Mouse (Mus musculus) intestine, embryonic 14.5 days (tissue): ENCODE results near the gene Aqp1. TPM values are rescaled to one million over a fixed set of nuclear protein-coding genes. Genes with fewer than 3 reads are reported as not detected.

Source experiments
- ATAC-seq: fragments of 200-750 bp; cut with Nextera tagmentation; replicated peaks from 2 replicates; pipeline ENCODE4 v1.8.0; 2017; ENCODE audit warnings: low read depth, moderate number of reproducible peaks, moderate TSS enrichment, moderate library complexity; ENCODE audit not compliant: low FRiP score, low TSS enrichment
- DNase-seq: peaks from one replicate; pipeline ENCODE4 v3.0.0-alpha.2; 2018; ENCODE audit warnings: low spot score
- H3K27ac ChIP-seq: fragments of 300-500 bp; sonication (generic); 2 replicates; pipeline ENCODE4 v1.5.1; 2014; ENCODE audit warnings: low read depth, mild to moderate bottlenecking, control low read depth
- H3K27me3 ChIP-seq: fragments of 300-500 bp; sonication (generic); replicated peaks from 2 replicates; pipeline ENCODE4 v1.6.1; 2014; ENCODE audit warnings: low read length, control low read depth; ENCODE audit not compliant: control insufficient read depth, insufficient read depth
- H3K36me3 ChIP-seq: fragments of 300-500 bp; sonication (generic); 2 replicates; pipeline ENCODE4 v1.6.1; 2014; ENCODE audit warnings: low read length, control low read depth; ENCODE audit not compliant: control insufficient read depth, insufficient read depth
- H3K4me1 ChIP-seq: fragments of 300-500 bp; sonication (generic); replicated peaks from 2 replicates; pipeline ENCODE4 v1.6.1; 2014; ENCODE audit warnings: low read length, control low read depth, mixed read lengths; ENCODE audit not compliant: control insufficient read depth, insufficient read depth
- H3K4me2 ChIP-seq: fragments of 300-500 bp; sonication (generic); 2 replicates; pipeline ENCODE4 v1.6.1; 2014; ENCODE audit warnings: low read length
- H3K4me3 ChIP-seq: fragments of 300-500 bp; sonication (generic); 2 replicates; pipeline ENCODE4 v1.5.1; 2014; ENCODE audit warnings: low read depth, low read length, control low read depth, mixed read lengths
- H3K9ac ChIP-seq: fragments of 300-500 bp; sonication (generic); 2 replicates; pipeline ENCODE4 v1.6.1; 2014; ENCODE audit warnings: mild to moderate bottlenecking, low read length
- H3K9me3 ChIP-seq: fragments of 300-500 bp; sonication (generic); 2 replicates; pipeline ENCODE4 v1.6.1; 2016; ENCODE audit warnings: low read length, control low read depth; ENCODE audit not compliant: control insufficient read depth
- WGBS: fragments of 180-500 bp; shearing (Covaris S2); extraction: QIAGEN DNeasy Blood & Tissue Kit; methylation state at CpG from one replicate; pipeline ENCODE4 v1.1.7; 2014; 5-methylcytosine and 5-hydroxymethylcytosine counted together
- polyA plus RNA-seq: library from polyadenylated mRNA; unstranded; fragments of >200 nt; fragmentation: Nextera tagmentation; extraction: Ambion mirVana; gene quantifications from 2 replicates; pipeline ENCODE4 v1.2.1, GENCODE M21; 2014

The Aqp1 gene
- polyA plus RNA-seq, 1 experiment from 2014 or later, result 2.2 TPM

GRCm38 (mm10) chr6:55337242-55337641, 1.0 kb downstream of the Aqp1 start:
- ATAC-seq (no peak), DNase-seq (no peak)
- Histone ChIP-seq H3K4me3 (no peak overlapping the region), H3K27me3 (no peaks in the 10 kb centered on the region), H3K36me3 (no peaks in the 10 kb centered on the region), H3K9ac (no peak overlapping the region), H3K4me1 (peaks cover 23% of the 10 kb centered on the region), H3K4me2 (no peak overlapping the region), H3K9me3 (no peaks in the 10 kb centered on the region), H3K27ac (no peak overlapping the region)
- WGBS, result 80% methylated on average over 5 of the region's 5 CpGs

GRCm38 (mm10) chr6:55338077-55338476, 1.8 kb downstream of the Aqp1 start:
- no peak for ATAC-seq
- H3K27ac ChIP-seq, result no peak overlapping the region

GRCm38 (mm10) chr6:55338934-55339825, 2.9 kb downstream of the Aqp1 start:
- Histone ChIP-seq H3K27me3 (no peaks in the 10 kb centered on the region), H3K9me3 (no peaks in the 10 kb centered on the region), H3K9ac (no peak overlapping the region), H3K36me3 (no peaks in the 10 kb centered on the region), H3K4me3 (no peak overlapping the region), H3K4me2 (no peak overlapping the region), H3K4me1 (peaks cover 27% of the 10 kb centered on the region), H3K27ac (no peak overlapping the region)
- no peak for DNase-seq
- 72% methylated on average over 9 of the region's 9 CpGs for WGBS
- no peak for ATAC-seq

More at GRCm38 (mm10) chr6:55338077-55338476, 1.8 kb downstream of the Aqp1 start:
- H3K4me2 ChIP-seq, result no peak overlapping the region
- WGBS, result 47% methylated on average over 6 of the region's 6 CpGs
- no peaks in the 10 kb centered on the region for H3K9me3 ChIP-seq
- H3K27me3 ChIP-seq, result no peaks in the 10 kb centered on the region
- H3K4me3 ChIP-seq, result no peak overlapping the region
- peaks cover 27% of the 10 kb centered on the region for H3K4me1 ChIP-seq
- DNase-seq, result no peak
- no peak overlapping the region for H3K9ac ChIP-seq
- H3K36me3 ChIP-seq, result no peaks in the 10 kb centered on the region

- H3K9ac ChIP-seq, result no peak overlapping the region
- H3K4me2 ChIP-seq, result no peak overlapping the region
- H3K9me3 ChIP-seq, result no peaks in the 10 kb centered on the region
- H3K27ac ChIP-seq, result peak overlapping the region; percentile 55
- H3K27me3 ChIP-seq, result no peaks in the 10 kb centered on the region
- ATAC-seq, result peak; percentile 82
- WGBS, result 27% methylated on average over 5 of the region's 5 CpGs
- H3K4me1 ChIP-seq, result peaks cover 18% of the 10 kb centered on the region
- H3K36me3 ChIP-seq, result no peaks in the 10 kb centered on the region
- DNase-seq, result peak; percentile 62
- no peak overlapping the region for H3K4me3 ChIP-seq
Observed at GRCm38 (mm10) chr6:55341688-55342087, 5.5 kb downstream of the Aqp1 start.

- Histone ChIP-seq H3K27ac (no peak overlapping the region), H3K36me3 (no peaks in the 10 kb centered on the region), H3K27me3 (no peaks in the 10 kb centered on the region), H3K9me3 (no peaks in the 10 kb centered on the region), H3K4me2 (no peak overlapping the region), H3K4me3 (no peak overlapping the region), H3K9ac (no peak overlapping the region), H3K4me1 (peaks cover 18% of the 10 kb centered on the region)
- WGBS, result 63% methylated on average over 9 of the region's 9 CpGs
- ATAC-seq (no peak; the same call in 1 of the 2 replicates), DNase-seq (no peak)
Observed at GRCm38 (mm10) chr6:55342328-55342727, 6.1 kb downstream of the Aqp1 start.

- WGBS, result 89% methylated on average over 10 of the region's 10 CpGs
- Histone ChIP-seq H3K4me2 (no peak overlapping the region), H3K4me1 (peaks cover 18% of the 10 kb centered on the region), H3K4me3 (no peak overlapping the region), H3K9ac (no peak overlapping the region), H3K27me3 (no peaks in the 10 kb centered on the region), H3K27ac (no peak overlapping the region), H3K9me3 (no peaks in the 10 kb centered on the region), H3K36me3 (no peaks in the 10 kb centered on the region)
- DNase-seq (no peak), ATAC-seq (no peak)
Observed at GRCm38 (mm10) chr6:55343446-55343845, 7.2 kb downstream of the Aqp1 start.

GRCm38 (mm10) chr6:55344291-55345016, 8.2 kb downstream of the Aqp1 start:
- Histone ChIP-seq H3K9me3 (no peaks in the 10 kb centered on the region; the same call in 1 of the 2 replicates), H3K27me3 (no peaks in the 10 kb centered on the region), H3K4me2 (no peak overlapping the region), H3K4me1 (peaks cover 18% of the 10 kb centered on the region), H3K27ac (no peak overlapping the region), H3K36me3 (no peaks in the 10 kb centered on the region), H3K4me3 (no peak overlapping the region), H3K9ac (no peak overlapping the region)
- 88% methylated on average over 9 of the region's 9 CpGs for WGBS
- DNase-seq, result no peak
- ATAC-seq, result no peak

- Histone ChIP-seq H3K9ac (no peak overlapping the region), H3K4me3 (no peak overlapping the region), H3K4me2 (no peak overlapping the region), H3K4me1 (peaks cover 18% of the 10 kb centered on the region), H3K36me3 (no peaks in the 10 kb centered on the region), H3K9me3 (peaks cover 6% of the 10 kb centered on the region; the same call in 1 of the 2 replicates), H3K27me3 (no peaks in the 10 kb centered on the region), H3K27ac (no peak overlapping the region)
- WGBS, result 87% methylated on average over 10 of the region's 10 CpGs
- DNase-seq (no peak), ATAC-seq (no peak)
Observed at GRCm38 (mm10) chr6:55345264-55345663, 9.0 kb downstream of the Aqp1 start.
